Mouse (Mus musculus) forebrain, embryonic 14.5 days (tissue): ENCODE data around the gene Dnajb1. TPM values are rescaled to one million over a fixed set of nuclear protein-coding genes. Genes with fewer than 3 reads are reported as not detected.
"Not testable (repeated sequence)": the region's sequence is repeated elsewhere in the genome, so short reads cannot be mapped to it uniquely, and the experiment has no call there.

Experiments used
- ATAC-seq: fragments of 200-750 bp; cut with Nextera tagmentation; 2 replicates; pipeline ENCODE4 v1.8.0; 2017; ENCODE audit warnings: mild to moderate bottlenecking, moderate library complexity
- DNase-seq: peaks from one replicate; pipeline ENCODE4 v3.0.0-alpha.2; 2015; ENCODE audit warnings: low spot score
- H3K27ac ChIP-seq: fragments of 300-500 bp; sonication (generic); 2 replicates; pipeline ENCODE4 v1.5.1; 2014; ENCODE audit warnings: low read depth, mild to moderate bottlenecking, control low read depth, low read length, moderate library complexity
- H3K27me3 ChIP-seq: fragments of 300-500 bp; sonication (generic); replicated peaks from 2 replicates; pipeline ENCODE4 v1.6.1; 2014; ENCODE audit warnings: low read length, control low read depth, mixed read lengths; ENCODE audit not compliant: control insufficient read depth, insufficient read depth
- H3K36me3 ChIP-seq: fragments of 300-500 bp; sonication (generic); 2 replicates; pipeline ENCODE4 v1.6.1; 2014; ENCODE audit warnings: low read length, control low read depth; ENCODE audit not compliant: control insufficient read depth, insufficient read depth
- H3K4me1 ChIP-seq: fragments of 300-500 bp; sonication (generic); 2 replicates; pipeline ENCODE4 v1.6.1; 2014; ENCODE audit warnings: antibody characterized with exemption, low read length, control low read depth; ENCODE audit not compliant: control insufficient read depth, insufficient read depth
- H3K4me2 ChIP-seq: fragments of 300-500 bp; sonication (generic); 2 replicates; pipeline ENCODE4 v1.6.1; 2014; ENCODE audit warnings: mild to moderate bottlenecking, control low read depth, low read length
- H3K4me3 ChIP-seq: fragments of 300-500 bp; sonication (generic); 2 replicates; pipeline ENCODE4 v1.5.1; 2014; ENCODE audit warnings: low read depth, low read length, control low read depth
- H3K9ac ChIP-seq: fragments of 300-500 bp; sonication (generic); 2 replicates; pipeline ENCODE4 v1.6.1; 2014; ENCODE audit warnings: mild to moderate bottlenecking, low read length, control low read depth, moderate library complexity
- H3K9me3 ChIP-seq: fragments of 300-500 bp; sonication (generic); replicated peaks from 2 replicates; pipeline ENCODE4 v1.6.1; 2016; ENCODE audit warnings: low read length, control low read depth, mixed read lengths; ENCODE audit not compliant: control insufficient read depth
- WGBS: fragments of 180-500 bp; shearing (Covaris S2); extraction: QIAGEN DNeasy Blood & Tissue Kit; methylation state at CpG from one replicate; pipeline ENCODE4 v1.1.7; 2014; 5-methylcytosine and 5-hydroxymethylcytosine counted together
- polyA plus RNA-seq: library from polyadenylated mRNA; unstranded; fragments of >200 nt; fragmentation: Nextera tagmentation; extraction: Ambion mirVana; gene quantifications from 2 replicates; pipeline ENCODE4 v1.2.1, GENCODE M21; 2014

Gene Dnajb1
- polyA plus RNA-seq, 1 experiment from 2014 or later = 30.1 TPM

DNA sequence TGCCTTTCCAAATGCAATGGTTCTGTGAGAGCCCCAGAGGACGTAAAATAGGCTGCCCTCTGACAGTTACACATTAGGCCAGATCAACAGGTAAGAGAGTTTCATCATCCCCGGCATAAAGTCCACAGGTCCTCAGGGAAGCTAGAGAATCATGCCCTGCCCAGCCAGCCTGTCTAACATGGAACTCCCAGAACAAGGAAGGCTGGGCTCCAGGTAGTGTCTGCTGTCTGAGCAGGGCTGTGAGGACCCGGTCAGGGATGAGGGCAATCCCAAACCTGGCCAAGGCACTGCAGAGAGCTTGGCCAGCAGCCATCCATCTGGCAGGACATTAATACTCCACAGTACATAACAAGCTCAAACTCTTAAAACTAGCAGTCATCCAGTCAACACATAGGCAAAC lies 22.7 kb upstream of the Dnajb1 start:
- no peak overlapping the region for H3K4me3 ChIP-seq
- WGBS = 83% methylated on average over 3 of the region's 3 CpGs
- H3K9me3 ChIP-seq = no peaks in the 10 kb centered on the region
- peaks cover 28% of the 10 kb centered on the region for H3K36me3 ChIP-seq
- no peaks in the 10 kb centered on the region for H3K27me3 ChIP-seq
- ATAC-seq (no peak), DNase-seq (no peak)
- H3K9ac ChIP-seq = no peak overlapping the region
- no peaks in the 10 kb centered on the region for H3K4me1 ChIP-seq
- H3K27ac ChIP-seq = no peak overlapping the region
- no peak overlapping the region for H3K4me2 ChIP-seq

DNA sequence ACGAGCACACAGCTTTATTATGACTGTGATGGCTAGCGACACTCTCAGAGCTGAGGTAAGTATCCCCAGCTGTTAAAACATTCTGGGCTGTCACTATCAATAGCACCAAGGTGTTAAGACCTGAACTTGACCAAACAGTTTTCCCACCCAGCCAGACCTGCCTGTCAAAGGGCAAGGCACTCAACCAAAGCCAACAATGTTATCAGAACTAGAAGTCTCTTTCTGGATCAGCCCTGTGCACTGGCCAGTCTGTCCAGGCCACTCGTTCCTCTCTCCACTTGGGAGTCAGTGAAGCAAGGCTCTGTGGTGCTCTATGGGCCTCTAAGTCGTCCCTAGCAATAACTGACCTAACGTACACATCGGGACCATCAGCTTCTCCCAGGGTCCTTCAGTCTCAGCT lies 20.3 kb upstream of the Dnajb1 start:
- H3K9me3 ChIP-seq = no peaks in the 10 kb centered on the region
- no peak overlapping the region for H3K4me2 ChIP-seq
- H3K36me3 ChIP-seq = peaks cover 28% of the 10 kb centered on the region
- no peak overlapping the region for H3K27ac ChIP-seq
- H3K4me1 ChIP-seq = peaks cover 12% of the 10 kb centered on the region
- H3K4me3 ChIP-seq = no peak overlapping the region
- 91% methylated on average over 6 of the region's 6 CpGs for WGBS
- ATAC-seq = no peak
- DNase-seq = no peak
- H3K27me3 ChIP-seq = no peaks in the 10 kb centered on the region
- H3K9ac ChIP-seq = no peak overlapping the region

DNA sequence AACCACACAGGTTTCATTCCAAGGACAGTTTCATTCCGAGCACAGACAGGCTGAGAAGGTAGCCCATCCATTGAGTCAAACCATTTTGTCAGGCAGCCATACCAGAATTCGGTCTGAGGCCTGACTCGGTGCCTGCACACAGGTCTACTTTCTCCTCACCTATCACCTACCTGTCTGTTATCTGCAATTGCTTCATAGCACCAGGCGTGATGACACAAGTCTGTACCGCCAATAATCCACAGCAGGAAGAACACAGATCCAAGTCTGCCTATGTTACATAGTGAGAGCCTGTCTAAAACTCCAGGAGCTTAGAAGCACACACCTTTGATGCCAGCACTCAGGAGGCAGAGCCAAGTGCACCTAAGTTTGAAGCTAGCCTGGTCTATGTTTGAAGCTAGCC lies 19.1 kb upstream of the Dnajb1 start:
- ATAC-seq = no peak
- H3K9ac ChIP-seq = no peak overlapping the region
- H3K4me3 ChIP-seq = no peak overlapping the region
- H3K27ac ChIP-seq = no peak overlapping the region
- 96% methylated on average over 5 of the region's 5 CpGs for WGBS
- peaks cover 24% of the 10 kb centered on the region for H3K36me3 ChIP-seq
- no peak overlapping the region for H3K4me2 ChIP-seq
- H3K27me3 ChIP-seq = no peaks in the 10 kb centered on the region
- no peaks in the 10 kb centered on the region for H3K9me3 ChIP-seq
- DNase-seq = no peak
- peaks cover 14% of the 10 kb centered on the region for H3K4me1 ChIP-seq

DNA sequence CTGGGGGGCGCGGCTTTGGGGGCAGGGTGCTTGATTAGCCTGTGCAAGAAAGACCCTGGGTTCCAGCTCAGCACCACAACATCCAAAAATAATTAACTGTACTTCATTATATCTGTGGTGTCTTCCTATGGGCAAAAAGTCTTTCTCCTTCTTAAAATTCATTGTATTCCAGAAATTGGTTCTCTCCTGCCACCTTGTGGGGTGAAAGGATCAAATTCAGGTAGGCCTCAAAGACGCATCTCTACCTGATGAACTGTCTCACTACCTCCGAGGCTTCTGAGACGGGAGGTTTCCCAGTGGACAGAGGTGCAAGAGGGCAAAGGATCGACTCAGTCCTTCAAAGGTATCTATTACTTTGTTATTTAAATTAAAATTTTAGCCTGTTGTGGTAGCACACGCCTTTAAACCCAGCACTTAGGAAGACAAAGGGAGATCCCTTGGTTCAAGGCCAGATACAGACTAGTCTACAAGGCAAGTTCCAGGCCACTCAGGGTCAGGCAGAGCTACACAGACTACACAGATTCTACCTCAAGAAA lies 17.4 kb upstream of the Dnajb1 start:
- ATAC-seq = no peak
- Histone ChIP-seq H3K9me3 (no peaks in the 10 kb centered on the region), H3K4me1 (peaks cover 14% of the 10 kb centered on the region), H3K4me2 (no peak overlapping the region), H3K4me3 (no peak overlapping the region), H3K36me3 (peaks cover 14% of the 10 kb centered on the region; the same call in 1 of the 2 replicates), H3K9ac (no peak overlapping the region), H3K27ac (no peak overlapping the region), H3K27me3 (no peaks in the 10 kb centered on the region)
- DNase-seq = no peak
- 83% methylated on average over 7 of the region's 7 CpGs for WGBS

DNA sequence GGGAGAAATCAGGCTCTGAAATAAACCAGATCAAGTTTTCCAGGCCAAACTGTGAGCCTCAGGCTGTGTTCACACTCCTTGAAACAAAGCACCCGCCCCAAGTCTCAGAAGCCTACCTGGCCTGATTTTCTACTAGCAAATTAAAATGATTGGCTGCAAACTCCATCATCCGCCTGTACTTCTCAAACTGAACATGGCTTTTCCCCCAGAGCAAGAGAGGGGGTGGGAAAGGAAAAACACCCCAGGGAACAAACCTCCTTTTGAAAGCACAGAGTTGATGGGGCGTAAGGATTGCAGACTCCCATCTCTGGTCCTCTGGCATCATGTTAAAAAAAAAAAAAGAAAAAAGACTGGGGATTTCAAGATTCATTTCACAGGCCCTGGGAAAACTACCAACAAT lies 15.3 kb upstream of the Dnajb1 start:
- Histone ChIP-seq H3K4me2 (peak overlapping the region; percentile 89), H3K9me3 (no peaks in the 10 kb centered on the region), H3K4me3 (peak overlapping the region; percentile 93), H3K4me1 (peaks cover 14% of the 10 kb centered on the region), H3K9ac (peak overlapping the region; percentile 93), H3K27ac (no peak overlapping the region), H3K27me3 (no peaks in the 10 kb centered on the region), H3K36me3 (peaks cover 14% of the 10 kb centered on the region; the same call in 1 of the 2 replicates)
- 51% methylated on average over 3 of the region's 3 CpGs for WGBS
- ATAC-seq = no peak
- DNase-seq = no peak

DNA sequence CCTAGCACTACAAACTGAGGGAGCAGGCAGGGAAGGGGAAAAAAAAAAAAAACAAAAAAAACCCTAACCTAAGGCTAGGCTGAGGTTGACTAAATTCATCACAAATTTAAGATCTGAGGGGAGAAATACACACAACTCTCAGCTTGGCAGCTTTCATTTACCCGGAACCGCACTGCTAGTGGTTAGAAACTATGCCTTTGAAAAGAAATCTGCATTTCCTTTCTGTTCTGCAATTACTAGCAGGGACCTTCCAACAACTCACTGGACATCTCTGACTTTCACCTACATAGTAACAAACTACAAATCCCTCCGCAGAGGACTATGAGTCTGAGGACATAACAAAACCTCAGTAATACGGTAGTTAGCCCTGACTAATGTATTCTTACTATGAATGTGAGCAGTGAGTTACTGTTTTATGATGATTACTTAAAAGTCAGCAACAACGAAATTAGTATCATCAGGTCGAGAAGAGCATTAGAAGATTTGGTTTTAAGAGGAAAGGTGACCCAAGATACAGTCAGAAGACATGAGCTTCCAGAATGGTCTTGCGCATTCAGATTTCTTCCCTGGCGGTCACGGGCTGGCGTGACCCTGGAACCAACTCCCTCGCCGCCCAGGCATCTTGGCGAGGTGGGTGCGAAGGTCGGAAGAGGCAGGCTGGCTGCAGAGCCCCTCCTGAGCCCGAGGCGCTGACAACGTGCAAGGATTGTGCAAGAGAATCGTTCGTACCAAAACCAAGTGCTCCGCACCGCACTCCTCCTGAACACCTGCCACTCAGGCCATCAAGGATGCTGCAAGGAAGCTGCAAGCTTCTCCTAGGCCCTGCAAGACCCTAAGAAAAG lies 14.4 kb upstream of the Dnajb1 start:
- Histone ChIP-seq H3K36me3 (peaks cover 9% of the 10 kb centered on the region; the same call in 1 of the 2 replicates), H3K9me3 (no peaks in the 10 kb centered on the region), H3K4me2 (peak overlapping the region; percentile 89), H3K4me3 (peak overlapping the region; percentile 93), H3K27me3 (no peaks in the 10 kb centered on the region), H3K27ac (peak overlapping the region; percentile 90), H3K4me1 (peaks cover 14% of the 10 kb centered on the region), H3K9ac (peak overlapping the region; percentile 93)
- ATAC-seq (no peak), DNase-seq (peak; percentile 28)
- 4% methylated on average over 22 of the region's 22 CpGs for WGBS

DNA sequence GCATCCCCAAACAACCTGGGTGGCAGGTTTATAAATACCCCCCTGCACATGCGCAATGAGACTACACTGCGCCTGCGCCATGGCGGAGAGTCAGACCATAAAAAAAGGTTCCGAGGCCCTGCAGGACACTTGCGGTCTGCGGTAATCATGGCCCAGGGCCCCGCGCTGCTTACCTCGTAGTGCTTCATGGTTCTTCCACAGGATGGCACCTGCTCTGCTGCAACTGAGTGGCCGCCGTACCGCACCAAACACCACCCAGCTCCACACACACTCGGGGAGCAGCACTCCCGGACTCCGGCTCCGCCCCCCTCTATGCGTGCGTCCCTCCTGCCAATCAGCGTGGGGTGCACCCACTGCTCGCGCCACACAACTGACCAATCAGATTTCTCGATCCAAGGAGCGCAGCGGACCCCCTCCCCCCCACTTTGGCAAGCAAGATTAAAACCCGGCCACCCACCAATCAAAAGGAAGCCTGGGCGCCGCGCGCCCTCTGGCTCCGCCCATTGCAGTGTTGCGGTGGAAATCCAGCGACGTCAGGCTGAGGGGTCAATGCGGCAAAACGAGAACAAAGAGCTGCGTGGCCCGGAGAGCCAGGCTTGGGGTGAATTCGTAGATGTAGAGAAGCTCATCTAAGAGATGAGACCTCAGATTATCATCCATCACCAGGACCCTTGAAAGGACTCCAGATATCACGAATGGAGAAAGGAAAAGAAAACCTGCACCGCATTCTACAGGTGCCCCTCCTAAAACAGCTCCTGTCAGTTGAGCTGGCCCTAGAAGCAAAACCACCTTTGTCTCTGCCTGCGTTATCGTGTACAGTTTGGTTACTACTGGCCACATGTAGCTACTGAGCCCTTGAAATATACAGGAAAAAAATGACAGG lies 13.6 kb upstream of the Dnajb1 start:
- peak; percentile 99 for ATAC-seq
- under 1% methylated on average over 43 of the region's 43 CpGs for WGBS
- peak overlapping the region; percentile 93 for H3K9ac ChIP-seq

DNA sequence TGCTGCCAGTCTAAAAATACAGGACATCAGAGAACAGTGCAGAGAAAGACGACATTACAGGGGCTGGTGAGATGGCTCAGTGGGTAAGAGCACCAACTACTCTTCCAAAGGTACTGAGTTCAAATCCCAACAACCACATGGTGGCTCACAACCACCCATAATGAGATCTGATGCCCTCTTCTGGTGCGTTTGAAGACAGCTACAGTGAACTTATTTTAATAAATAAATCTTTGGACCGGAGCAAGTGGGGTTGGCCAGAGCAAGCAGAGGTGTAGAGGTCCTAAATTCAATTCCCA lies 13.0 kb upstream of the Dnajb1 start:
- 56% methylated on average over 3 of the region's 3 CpGs for WGBS
- H3K9ac ChIP-seq = peak overlapping the region; percentile 66
- peak overlapping the region; percentile 93 for H3K4me3 ChIP-seq
- peak overlapping the region; percentile 93 for H3K27ac ChIP-seq
- H3K27me3 ChIP-seq, H3K36me3 ChIP-seq, ATAC-seq, H3K9me3 ChIP-seq, DNase-seq: not testable (repeated sequence)
- peaks cover 14% of the 10 kb centered on the region for H3K4me1 ChIP-seq
- peak overlapping the region; percentile 89 for H3K4me2 ChIP-seq

More for the DNA sequence above, 13.6 kb upstream of the Dnajb1 start:
- H3K4me2 ChIP-seq = peak overlapping the region; percentile 89
- DNase-seq = peak; percentile 100
- H3K4me3 ChIP-seq = peak overlapping the region; percentile 93
- H3K36me3 ChIP-seq = peaks cover 4% of the 10 kb centered on the region; the same call in 1 of the 2 replicates
- H3K9me3 ChIP-seq = no peaks in the 10 kb centered on the region
- H3K27ac ChIP-seq = peak overlapping the region; percentile 93
- no peaks in the 10 kb centered on the region for H3K27me3 ChIP-seq
- H3K4me1 ChIP-seq = peaks cover 14% of the 10 kb centered on the region
